Mouse (Mus musculus) retina, adult 2 months (tissue): ENCODE measurements around the gene 1700029P11Rik.
"Not testable (repeated sequence)": the region's sequence is repeated elsewhere in the genome, so short reads cannot be mapped to it uniquely, and the experiment has no call there.

Experiments used
- DNase-seq: peaks from one replicate; pipeline ENCODE4 v3.0.0-alpha.2; 2012; ENCODE audit warnings: low read depth, low spot score

The 1700029P11Rik gene

DNA sequence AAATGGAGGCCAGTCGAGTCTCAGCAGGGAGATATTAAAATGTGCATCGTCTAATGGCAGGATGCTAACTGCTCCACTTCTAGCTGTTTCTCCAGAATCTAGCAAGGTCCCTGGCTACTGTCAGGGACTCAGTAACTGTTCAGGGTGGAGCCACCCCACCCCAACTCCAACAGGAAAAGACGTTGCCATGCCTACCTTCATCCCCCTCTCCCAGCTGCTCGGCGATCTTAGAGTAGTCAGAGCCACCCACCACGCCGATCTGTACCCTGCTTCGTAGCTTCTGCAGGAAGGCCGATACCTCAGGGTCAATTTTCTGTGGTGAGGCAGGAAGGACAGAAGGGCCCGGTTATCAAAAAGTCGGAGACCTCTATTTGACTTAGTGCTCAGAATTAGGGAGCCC, 22.7 kb upstream of the 1700029P11Rik start:
- no peak for DNase-seq

DNA sequence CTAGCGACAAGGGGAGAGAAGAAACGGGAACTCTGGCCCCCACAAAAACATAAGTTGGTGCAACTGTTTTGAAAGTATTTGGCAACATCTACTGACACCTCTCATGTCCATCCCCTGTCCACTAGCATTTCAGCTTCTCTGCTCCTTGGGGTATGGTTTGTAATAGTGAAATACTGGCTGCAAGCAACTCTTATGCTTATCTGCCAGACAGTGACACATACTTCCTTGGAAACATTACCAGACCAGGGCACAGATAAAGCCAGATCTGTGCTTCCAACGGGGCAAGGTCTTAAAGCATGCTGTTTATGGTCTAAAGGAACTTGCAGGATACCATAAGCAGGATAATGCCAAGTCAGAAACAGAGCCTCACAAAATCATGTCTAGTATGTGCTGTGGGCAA, 21.4 kb upstream of the 1700029P11Rik start:
- DNase-seq, result no peak

DNA sequence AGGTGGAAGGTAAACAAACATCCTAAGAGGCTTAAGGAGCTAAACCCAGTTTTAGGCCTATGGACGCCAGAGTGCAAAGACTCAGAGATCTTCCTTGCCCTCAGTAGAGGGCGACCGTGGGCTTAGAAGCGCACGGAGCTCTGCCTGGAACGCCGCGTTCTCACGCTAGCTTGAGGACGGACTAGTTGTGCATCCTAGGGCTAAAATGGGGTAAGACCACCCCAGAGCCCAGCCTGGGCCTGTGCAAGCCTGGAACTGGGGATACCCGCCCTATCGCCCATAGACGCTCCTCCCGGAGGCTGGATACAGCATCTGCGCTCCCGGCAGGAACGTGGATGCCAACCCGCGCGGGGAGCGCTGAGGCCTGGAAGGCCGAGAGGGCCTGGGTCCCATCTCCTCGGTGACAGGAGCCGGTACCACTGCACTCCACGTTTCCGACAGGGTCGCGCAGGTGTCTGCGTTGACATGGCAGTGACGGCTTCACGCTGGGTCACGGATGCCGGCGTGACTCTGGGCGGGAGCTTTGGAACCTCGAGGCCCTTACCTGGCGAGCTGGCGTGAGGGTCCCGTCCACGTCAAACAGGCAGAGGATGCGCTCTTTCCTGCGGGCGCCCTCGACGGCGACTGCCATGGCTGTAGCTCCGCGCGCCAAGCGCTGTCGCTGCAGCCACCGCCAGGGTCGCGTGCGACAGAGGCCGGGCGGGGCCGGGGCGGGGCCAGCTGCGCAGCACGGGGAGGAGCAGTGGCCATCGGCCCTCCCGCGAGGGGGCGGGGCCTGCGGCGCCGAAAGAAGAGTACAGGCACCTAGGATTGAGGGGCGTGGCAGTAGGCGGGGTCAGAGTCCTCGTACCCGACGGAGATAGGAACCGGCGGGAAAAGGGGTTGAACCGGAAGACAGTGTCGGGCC, 19.9 kb upstream of the 1700029P11Rik start, which contains the start of gene Pmm1:
Gene Pmm1, minus strand, starts transcription at position 760 of the 907 bp plus-strand sequence.
- peak; percentile 96 for DNase-seq

DNA sequence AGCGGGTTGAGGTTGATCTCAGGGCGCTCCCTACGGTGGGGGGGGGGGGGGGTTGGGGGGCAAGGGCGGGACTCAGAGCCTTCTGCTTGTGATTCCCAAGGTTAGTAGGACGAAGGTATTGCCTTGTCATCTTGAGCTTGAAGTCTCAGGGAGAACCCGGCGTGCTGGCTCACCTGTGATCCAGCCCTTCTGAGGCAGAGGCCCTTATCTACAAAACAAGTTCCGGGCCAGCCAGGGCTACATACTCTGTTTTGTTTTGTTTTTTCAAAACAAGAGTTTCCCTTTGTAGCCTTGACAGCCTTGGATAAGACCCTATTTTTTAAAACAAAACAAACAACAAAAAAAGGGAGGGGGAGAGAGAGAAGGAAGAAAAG, 19.3 kb upstream of the 1700029P11Rik start:
- DNase-seq, result no peak

DNA sequence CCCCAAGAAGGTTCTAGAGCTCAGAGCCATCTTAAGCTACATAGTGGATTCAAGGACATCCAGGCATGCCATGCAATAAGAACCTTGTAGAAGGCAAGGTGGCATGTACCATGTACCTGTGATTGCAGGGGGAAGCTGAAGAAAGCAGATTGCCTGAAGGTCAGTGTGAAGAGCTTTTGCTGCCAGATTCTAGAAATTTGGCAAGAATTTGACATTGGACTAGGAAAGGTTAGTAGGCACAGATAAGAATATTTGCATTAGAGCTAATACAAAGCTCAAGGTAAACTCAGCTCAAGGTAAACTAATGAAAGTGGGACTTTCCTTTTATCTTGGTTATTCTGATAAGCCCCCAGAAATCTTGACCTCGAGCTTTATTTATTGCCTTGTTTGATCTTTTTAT, 16.1 kb upstream of the 1700029P11Rik start:
- DNase-seq, result no peak

DNA sequence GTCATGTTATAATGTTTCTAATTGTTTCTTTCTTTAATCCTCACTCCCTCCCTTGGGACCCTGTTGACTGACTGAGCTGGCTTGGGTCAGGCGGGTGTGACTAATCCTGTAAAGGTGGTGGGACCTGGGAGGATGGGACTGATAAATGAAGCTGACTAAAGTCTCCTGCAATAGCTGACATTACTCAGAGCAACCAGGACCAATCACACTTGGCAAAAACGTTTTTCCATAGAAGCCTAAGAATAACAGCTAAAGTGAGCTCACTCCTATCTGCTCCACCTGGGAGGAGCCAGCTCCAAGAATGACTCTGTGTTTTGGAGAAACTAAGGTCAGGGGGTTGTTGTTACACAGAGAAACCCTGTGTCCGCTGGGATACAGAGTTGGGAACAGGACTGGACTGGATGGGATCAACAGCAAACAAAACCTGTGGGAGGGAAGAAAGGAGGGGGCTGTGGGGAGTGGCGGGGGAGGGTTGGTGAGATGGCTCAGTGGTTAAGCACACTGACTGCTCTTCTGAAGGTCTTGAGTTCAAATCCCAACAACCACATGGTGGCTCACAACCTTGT, 15.3 kb upstream of the 1700029P11Rik start:
- no peak for DNase-seq

DNA sequence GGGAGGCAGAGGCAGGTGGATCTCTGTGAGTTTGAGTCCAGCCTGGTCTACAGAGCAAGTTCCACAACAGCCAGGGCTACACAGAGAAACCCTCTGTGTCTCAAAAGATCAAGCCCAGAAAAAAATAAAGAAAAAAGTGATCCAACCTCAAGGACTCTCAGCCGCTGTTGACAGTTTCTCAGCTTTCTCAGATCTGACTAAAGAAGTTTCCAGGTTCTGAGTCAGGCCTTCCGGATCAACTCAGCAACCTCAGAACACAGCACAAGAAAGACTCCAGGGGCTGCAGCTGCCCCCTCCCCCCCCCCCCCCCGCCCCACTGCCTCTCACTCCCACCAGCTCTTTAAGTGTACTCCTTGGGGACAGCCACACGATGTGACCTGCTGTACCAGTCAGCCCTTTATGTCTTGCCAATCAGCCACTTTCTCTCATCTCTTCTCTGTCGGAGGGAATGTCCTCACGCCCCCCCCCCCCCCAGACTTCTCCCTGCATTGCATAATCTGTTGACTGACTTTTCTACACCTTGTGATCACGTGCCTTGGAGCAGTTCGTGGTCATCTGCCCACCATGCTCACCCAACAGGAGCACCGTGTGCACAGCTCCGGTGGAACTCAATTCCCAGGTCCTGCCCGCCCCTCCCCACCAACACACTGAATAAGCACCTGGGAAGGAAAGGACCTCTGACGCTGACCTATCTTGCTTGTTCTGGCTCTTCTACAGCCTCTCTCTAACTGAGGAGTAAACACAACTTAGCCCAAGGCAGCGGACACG, 14.1 kb upstream of the 1700029P11Rik start:
- DNase-seq, result no peak

DNA sequence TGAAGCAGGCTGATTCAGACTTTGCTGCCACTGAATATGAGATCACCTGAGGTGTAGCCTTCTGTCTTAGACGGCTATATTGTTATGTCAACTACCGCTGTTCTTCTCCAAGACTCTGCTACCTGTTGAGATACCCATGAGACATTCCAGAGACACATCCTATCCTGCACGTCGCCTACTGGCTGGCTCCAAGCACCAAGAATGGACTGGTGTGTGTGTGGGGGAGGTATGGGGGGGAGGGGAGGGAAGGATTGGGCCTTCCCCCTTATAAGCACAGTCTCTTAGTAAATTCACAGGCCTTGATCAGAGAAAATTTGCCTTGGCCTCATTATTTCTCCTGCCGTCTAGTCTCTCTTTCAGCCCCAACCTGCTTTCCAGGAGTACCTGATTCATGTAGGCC, 12.5 kb upstream of the 1700029P11Rik start:
- DNase-seq, result no peak

DNA sequence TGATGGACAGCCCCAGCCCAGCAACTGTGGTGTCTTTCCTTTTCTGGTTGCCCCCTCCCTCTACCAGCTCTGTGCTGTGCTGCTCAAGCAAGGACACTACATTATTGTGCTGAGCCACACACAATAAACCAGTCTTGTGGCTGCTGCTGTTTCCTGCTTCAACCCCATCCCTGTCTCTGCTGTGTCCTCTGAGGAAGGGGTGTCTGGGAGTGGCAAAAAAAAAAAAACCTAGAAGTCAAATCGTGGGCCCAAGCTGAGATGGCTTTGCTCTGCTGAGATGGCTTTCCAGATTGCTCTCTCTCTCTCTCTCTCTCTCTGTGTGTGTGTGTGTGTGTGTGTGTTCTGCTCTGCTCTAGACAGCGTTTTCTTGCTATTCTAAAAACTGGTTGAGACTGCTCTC, 11.9 kb upstream of the 1700029P11Rik start:
- DNase-seq, result no peak

DNA sequence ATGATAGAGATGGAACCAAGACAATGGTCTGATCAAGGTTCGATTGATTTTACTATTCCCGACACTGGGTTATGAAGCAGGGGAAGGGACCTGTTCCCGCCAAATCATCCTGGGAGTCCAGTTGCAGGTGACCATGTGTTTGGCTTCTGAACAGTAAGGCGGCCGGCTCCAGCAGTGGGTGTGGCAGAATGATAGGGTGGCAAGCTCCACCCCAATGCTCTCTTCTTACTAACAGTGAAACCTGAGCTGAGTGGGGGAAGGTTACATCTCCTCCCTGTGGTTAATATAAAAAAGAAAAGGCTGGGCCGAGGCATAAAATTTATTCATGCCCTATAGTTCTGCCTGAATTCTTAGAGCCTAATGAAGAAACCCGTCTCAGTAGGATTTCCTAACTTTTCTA, 11.2 kb upstream of the 1700029P11Rik start:
- no peak for DNase-seq

DNA sequence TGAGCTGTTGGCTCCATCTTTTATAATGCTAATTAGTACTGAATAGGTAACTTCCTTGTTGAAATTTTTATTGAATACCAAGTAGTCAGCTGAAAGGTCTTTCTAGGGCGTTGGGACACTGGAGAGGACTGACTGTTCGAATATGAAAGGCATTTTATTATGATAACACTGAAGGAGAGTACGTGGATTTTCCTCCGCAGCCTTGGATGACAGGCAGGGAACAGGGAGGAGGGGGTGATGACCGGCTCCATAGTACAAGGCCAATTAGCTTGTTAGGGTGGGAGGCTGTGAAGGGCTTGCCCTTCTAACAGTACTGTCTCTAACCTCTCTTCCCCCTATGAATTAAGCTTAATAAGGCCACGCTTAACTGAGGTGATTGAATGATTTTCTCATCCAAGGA, 10.7 kb upstream of the 1700029P11Rik start:
- not testable (repeated sequence) for DNase-seq

DNA sequence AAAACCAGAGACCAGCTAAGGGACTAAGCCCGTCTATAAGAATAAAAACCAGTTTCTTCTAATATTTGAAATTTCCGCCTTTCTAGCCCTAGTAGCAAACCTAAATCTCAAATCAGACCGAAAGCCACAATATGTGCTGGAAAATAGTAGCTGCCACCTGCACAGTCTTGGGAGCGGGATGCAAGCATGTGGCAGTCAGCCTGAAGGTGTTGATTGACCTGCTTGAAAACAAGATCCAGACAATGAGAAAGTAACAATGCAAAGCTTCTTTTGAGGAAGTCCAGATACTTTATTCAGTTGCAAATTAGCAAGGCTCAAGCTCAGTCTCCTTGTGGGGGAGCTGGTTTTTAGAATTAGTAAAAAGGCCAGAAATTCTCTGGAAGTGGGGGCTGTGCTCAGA, 9.8 kb upstream of the 1700029P11Rik start:
- not testable (repeated sequence) for DNase-seq

DNA sequence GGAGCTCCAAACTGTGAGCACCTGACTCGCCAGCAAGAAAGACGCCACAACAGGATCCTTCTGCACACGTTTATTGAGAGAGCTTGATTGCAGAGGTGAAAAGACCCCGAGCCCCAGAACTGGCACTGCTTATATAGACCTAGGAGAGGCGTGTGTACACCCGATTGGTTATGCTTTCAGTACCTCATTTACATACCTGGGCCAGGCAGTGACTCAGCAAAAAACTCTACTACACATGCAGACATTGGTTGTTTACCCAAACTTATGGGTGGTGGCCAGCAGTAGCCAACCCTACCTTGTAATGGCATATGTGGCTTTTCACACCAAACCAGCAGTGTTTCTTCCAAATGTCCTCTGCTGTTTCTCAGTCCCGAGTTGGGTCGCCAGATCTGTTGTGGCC, 5.2 kb upstream of the 1700029P11Rik start:
- not testable (repeated sequence) for DNase-seq

DNA sequence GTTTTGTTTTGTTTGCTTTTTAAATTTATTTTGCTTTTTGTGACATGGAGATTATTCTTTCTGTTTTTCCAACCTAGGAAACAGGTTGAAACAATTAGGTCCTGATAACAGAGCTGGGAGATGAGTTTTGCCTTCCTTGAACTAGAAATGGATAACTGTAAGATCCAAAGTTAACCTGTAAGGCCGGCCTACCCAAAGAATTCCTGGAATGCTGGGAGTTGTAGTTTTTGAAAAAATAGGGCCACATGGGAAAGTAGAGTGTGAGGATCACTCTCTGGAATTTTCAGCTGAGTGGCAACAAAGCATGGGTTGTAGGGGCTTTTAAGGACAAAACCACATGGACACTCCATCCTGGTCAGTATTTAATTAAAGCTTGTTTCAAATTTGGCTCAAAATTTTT, 1.8 kb downstream of the 1700029P11Rik start:
- no peak for DNase-seq

DNA sequence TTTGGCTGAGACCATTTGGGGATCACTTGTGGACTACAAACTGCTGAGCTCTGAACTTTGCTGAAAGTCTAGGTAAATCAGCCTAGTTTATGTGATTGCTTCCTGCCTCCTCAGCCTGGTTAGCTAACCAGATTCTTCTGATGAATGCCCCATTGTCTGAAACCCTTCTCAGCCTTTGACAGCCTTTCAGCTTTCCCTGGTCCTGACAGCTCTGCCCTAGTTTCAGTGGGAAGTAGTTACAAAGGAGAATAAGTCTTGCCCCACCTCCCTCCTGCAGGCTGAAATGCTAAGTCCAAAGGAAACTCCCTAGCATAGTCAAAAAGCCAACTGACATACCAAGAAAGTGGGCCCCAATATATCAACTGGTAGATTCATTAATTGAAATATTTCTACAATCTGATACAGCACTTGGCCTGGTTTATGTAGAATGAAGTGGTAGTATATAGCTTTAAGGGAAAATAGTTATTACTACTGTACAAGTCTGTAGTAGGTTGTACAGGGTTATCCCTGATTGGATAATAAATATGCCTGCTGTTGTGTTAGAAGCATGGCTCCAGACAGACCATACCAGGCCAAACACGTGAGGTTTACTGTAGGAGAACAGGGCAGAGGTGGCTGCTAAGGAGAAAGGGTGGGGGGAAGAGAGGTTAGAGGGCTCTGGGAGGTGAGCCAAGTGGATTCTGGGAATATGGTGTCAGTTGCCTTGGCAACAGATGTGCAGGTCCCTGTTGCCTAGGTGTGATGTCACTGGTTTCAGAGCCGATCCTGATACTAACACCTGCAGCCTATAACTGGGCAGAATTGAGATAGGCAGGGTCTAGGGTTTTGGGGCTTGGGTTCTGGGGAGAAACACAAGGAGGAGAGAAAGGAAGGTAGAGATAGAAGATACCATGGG, 5.2 kb downstream of the 1700029P11Rik start:
- DNase-seq, result no peak

DNA sequence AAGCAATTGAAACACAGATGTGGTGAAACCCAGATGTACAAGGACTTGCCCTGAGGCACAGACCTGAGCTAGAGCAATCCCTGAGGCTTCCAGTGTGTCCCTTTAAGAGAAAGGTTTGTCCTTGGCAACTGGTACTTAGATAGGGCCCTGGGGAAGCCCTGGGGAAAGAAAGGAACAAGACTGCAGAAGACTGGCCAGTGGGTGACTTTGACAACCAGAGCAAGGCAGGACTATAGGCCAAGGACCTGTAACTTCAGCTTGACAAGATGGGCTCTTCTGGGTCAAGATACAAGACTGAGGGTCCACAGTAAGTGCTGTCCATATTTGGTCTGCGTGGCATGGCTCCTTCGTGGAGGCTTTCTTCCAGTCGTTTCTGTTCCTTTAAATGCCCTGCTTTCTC, 7.3 kb downstream of the 1700029P11Rik start, which contains the start of gene Xrcc6:
Gene Xrcc6, plus strand, starts transcription at position 190 of the 400 bp plus-strand sequence.
- no peak for DNase-seq

DNA sequence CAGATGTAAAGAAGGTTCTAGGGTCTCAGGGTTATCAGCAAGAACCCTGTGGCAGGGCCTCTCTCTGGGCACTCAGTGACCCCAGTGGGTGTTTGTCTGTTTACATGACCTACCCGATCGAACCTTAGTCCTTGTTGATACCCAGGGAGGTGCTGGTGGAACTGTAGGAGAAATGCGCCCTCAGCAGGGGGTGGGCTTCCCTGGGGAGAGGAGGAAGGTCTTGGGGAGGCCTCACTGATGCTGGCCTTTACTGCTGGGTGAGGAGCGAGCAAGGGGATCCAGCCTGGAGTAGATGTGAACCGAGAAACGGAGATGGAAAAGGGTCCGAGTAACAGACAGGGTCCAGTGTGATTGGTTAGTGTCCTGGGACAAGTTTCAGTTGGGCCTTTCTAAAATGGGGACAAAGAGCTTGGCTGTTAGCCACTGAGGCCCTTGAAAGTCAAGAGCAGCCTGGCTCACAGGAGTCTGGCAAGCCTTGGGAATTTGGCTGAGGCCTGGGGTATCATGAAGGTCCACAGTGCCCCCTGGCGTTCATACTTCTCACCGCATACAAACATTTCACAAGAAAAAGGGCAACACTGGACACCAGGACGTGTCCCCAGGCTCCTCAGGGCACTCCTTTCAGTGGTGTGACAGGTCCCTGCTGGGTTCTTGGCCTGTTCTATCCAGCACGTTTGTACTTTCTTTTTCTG, 9.2 kb downstream of the 1700029P11Rik start:
- DNase-seq, result peak; percentile 72

DNA sequence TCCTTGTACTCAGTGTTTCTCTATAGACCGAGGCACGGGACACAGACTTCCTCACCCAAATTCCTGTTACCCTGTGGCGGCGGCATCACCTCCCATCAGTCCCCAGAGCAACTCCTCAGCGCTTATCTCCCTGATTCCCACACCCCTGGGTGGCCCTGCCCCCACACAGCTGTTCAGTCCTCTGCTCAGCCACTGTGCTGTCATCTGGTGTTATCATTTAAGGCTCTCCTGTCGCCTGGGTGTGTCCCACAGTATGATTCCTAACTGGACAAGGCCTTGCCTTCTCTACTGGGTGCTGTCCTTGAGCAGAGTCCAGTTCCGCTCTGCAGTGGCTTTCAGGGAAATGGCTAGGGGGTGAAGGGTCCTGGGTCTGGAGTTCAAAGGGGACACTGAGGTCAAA, 10.2 kb downstream of the 1700029P11Rik start:
- no peak for DNase-seq

DNA sequence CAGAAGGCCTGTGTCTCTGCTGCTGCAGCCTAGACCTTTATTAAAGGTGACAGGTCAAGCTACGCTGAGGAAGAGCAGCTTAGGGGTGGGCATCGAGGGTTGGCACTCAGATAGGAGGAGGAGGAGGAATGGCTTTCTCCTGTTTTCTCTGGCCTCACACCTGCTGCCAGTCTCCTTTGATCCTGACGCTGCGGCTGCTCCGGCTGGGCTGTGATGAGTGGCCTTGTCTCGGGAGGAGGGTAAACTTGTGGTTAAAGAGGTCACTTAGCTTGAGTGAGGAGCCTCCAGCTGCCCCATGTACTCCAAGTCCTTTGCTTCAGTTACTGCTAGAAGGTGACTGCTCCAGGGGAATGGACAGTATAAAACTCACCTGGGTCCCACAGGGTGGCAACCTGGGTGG, 13.7 kb downstream of the 1700029P11Rik start:
- DNase-seq, result no peak

DNA sequence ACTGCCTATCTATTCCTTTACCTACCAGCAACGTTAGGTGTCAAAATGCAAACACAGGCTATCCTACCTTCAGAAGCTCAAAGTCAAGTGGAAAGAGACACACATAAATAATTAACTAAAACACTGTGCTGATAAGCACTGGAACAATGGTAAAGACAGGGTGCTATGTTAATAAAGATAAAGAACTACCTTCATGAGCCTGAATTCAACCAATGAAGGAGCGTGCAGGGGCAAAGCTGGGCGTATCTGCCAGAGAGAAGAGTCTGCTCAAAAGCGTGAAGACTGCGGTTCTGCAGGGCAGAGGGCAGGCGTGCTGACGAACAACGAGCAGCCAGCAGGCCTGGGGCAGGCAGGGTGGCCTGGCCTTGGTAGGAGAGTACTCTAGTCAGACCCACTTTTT, 23.9 kb downstream of the 1700029P11Rik start:
- no peak for DNase-seq

DNA sequence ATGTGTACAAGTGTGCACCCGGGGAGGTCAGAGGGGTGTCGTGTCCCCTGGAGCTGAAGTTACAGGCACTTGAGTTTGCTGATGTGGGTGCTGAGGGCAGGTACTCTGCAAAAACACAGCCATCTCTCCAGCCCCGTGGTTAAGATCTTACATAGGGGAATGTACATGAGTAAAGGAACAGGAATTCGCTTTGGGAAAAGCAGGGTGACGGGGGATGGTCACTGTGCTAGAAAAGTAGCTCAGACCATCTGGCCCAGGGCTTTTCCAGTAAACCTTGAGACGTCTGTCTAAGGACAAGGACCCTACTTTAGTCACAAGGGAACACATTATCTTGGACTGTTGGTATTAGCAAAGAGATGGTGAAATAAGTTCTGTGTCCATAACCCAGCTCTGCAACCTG, 31.6 kb downstream of the 1700029P11Rik start:
- no peak for DNase-seq
